Mouse (Mus musculus): ENCODE data around the gene Crybg3.

- TF ChIP-seq POLR2A (IDR thresholded peaks at IDR 0.05; ENCODE audit: insufficient read length, low read depth) (no peak), USF1 (IDR thresholded peaks at IDR 0.05; ENCODE audit: low read depth) (no peak)
These were observed 130.9 kb downstream of the Crybg3 start for GRCm38 (mm10) chr16:59469846-59470245.
